Mouse (Mus musculus): ENCODE measurements around the gene Styx.

DNA sequence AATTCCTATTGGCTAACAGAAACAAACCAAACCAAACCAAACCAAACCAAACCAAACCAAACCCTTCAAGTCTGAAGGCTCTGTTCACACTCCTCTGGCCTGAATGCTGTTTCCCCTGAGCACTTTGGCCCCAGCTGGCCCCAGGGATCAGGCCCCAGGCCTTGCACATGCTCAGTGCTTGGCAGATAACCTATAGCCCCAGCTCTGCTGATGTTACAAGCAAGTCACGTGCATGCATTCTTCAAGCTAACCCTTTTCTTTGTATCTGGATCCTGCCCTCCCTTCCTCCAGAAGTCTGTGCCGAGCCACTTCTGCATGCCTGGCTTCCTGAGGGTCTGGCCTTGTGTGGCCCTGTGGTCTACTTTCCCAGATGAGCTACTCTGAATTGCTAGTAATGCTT, 100.2 kb downstream of the Styx start:
- TF ChIP-seq GATA1 (IDR thresholded peaks at IDR 0.05; ENCODE audit: low read length) (no peak), TAL1 (IDR thresholded peaks at IDR 0.05; ENCODE audit: low read length) (no peak)
